Mouse (Mus musculus) embryonic facial prominence, embryonic 13.5 days (tissue): ENCODE measurements around the gene Gm5105. TPM values are rescaled to one million over a fixed set of nuclear protein-coding genes. Genes with fewer than 3 reads are reported as not detected.
A peak's percentile ranks its signal among the peaks of the same experiment; 100 is the strongest.

ENCODE experiments used
- ATAC-seq: fragments of 200-750 bp; cut with Nextera tagmentation; 2 replicates; pipeline ENCODE4 v1.8.0; 2017; ENCODE audit warnings: low read depth; ENCODE audit not compliant: insufficient number of reproducible peaks, insufficient read depth, low FRiP score, low TSS enrichment
- H3K27ac ChIP-seq: fragments of 300-500 bp; sonication (generic); 2 replicates; pipeline ENCODE4 v1.5.1; 2015; ENCODE audit warnings: moderate library complexity, mild to moderate bottlenecking, inconsistent platforms
- H3K27me3 ChIP-seq: fragments of 300-500 bp; sonication (generic); 2 replicates; pipeline ENCODE4 v1.6.1; 2015; ENCODE audit warnings: mild to moderate bottlenecking, inconsistent platforms
- H3K36me3 ChIP-seq: fragments of 300-500 bp; sonication (generic); 2 replicates; pipeline ENCODE4 v1.6.1; 2015; ENCODE audit warnings: mild to moderate bottlenecking, inconsistent platforms
- H3K4me1 ChIP-seq: fragments of 300-500 bp; sonication (generic); 2 replicates; pipeline ENCODE4 v1.6.1; 2015; ENCODE audit warnings: inconsistent platforms
- H3K4me2 ChIP-seq: fragments of 300-500 bp; sonication (generic); 2 replicates; pipeline ENCODE4 v1.6.1; 2015; ENCODE audit warnings: moderate library complexity, mild to moderate bottlenecking, inconsistent platforms
- H3K4me3 ChIP-seq: fragments of 300-500 bp; sonication (generic); 2 replicates; pipeline ENCODE4 v1.5.1; 2015; ENCODE audit warnings: mild to moderate bottlenecking, inconsistent platforms
- H3K9ac ChIP-seq: fragments of 300-500 bp; sonication (generic); 2 replicates; pipeline ENCODE4 v1.6.1; 2015; ENCODE audit warnings: mild to moderate bottlenecking, inconsistent platforms
- H3K9me3 ChIP-seq: fragments of 300-500 bp; sonication (generic); 2 replicates; pipeline ENCODE4 v1.6.1; 2016; ENCODE audit warnings: inconsistent platforms
- WGBS: fragments of 180-500 bp; shearing (Covaris S2); methylation state at CpG from one replicate; pipeline ENCODE4 v1.1.7; 2015; ENCODE audit warnings: mixed read lengths; 5-methylcytosine and 5-hydroxymethylcytosine counted together
- polyA plus RNA-seq: library from polyadenylated mRNA; unstranded; fragments of >200 nt; fragmentation: Nextera tagmentation; extraction: Ambion mirVana; gene quantifications from 2 replicates; pipeline ENCODE4 v1.2.1, GENCODE M21; 2015

Gm5105 gene
- polyA plus RNA-seq, 1 experiment from 2014 or later, result not detected

- 72% methylated on average over 20 of the region's 20 CpGs for WGBS
- no peaks in the 10 kb centered on the region for H3K36me3 ChIP-seq
- H3K4me1 ChIP-seq, result peaks cover 53% of the 10 kb centered on the region
- H3K9ac ChIP-seq, result no peak overlapping the region
- H3K4me3 ChIP-seq, result no peak overlapping the region
- no peak for ATAC-seq
- no peaks in the 10 kb centered on the region for H3K9me3 ChIP-seq
- H3K4me2 ChIP-seq, result no peak overlapping the region
- H3K27ac ChIP-seq, result no peak overlapping the region
- no peaks in the 10 kb centered on the region for H3K27me3 ChIP-seq
These were observed 786 bp downstream of the Gm5105 start for GRCm38 (mm10) chr3:138066348-138066856.

- WGBS, result 82% methylated on average over 16 of the region's 16 CpGs
- ATAC-seq, result no peak
- Histone ChIP-seq H3K9ac (no peak overlapping the region), H3K4me1 (peaks cover 49% of the 10 kb centered on the region), H3K4me2 (no peak overlapping the region), H3K9me3 (no peaks in the 10 kb centered on the region), H3K36me3 (no peaks in the 10 kb centered on the region), H3K4me3 (no peak overlapping the region), H3K27ac (no peak overlapping the region), H3K27me3 (no peaks in the 10 kb centered on the region)
These were observed 1.3 kb downstream of the Gm5105 start for GRCm38 (mm10) chr3:138065930-138066329.

- Histone ChIP-seq H3K27ac (peak within 1 kb of the TSS; percentile 87), H3K9me3 (no peaks in the 10 kb centered on the region), H3K9ac (no peak within 1 kb of the TSS), H3K27me3 (no peaks in the 10 kb centered on the region), H3K4me3 (no peak within 1 kb of the TSS), H3K4me1 (peaks cover 42% of the 10 kb centered on the region), H3K36me3 (no peaks in the 10 kb centered on the region), H3K4me2 (peak within 1 kb of the TSS; percentile 27)
- ATAC-seq, result no peak
- 65% methylated on average over 33 of the region's 33 CpGs for WGBS
These were observed 2.2 kb downstream of the Gm5105 start, which contains the start of gene 1110002E22Rik for GRCm38 (mm10) chr3:138064732-138065645. Gene 1110002E22Rik (plus strand): TSS chr3:138065052.

- ATAC-seq, result peak; percentile 62; the same call in 1 of the 2 replicates
These were observed 3.4 kb downstream of the Gm5105 start for GRCm38 (mm10) chr3:138063731-138064329.

GRCm38 (mm10) chr3:138062673-138063072, 4.5 kb downstream of the Gm5105 start:
- H3K9me3 ChIP-seq, result no peaks in the 10 kb centered on the region

More at GRCm38 (mm10) chr3:138063731-138064329, 3.4 kb downstream of the Gm5105 start:
- Histone ChIP-seq H3K36me3 (no peaks in the 10 kb centered on the region), H3K9me3 (no peaks in the 10 kb centered on the region), H3K27ac (peak overlapping the region; percentile 87), H3K4me3 (no peak overlapping the region), H3K4me1 (peaks cover 40% of the 10 kb centered on the region), H3K4me2 (peak overlapping the region; percentile 27), H3K27me3 (no peaks in the 10 kb centered on the region), H3K9ac (no peak overlapping the region)
- 42% methylated on average over 14 of the region's 14 CpGs for WGBS

GRCm38 (mm10) chr3:138061205-138061911, 5.8 kb downstream of the Gm5105 start:
- no peak for ATAC-seq
- Histone ChIP-seq H3K27ac (no peak overlapping the region), H3K4me1 (peaks cover 46% of the 10 kb centered on the region)

More at GRCm38 (mm10) chr3:138062673-138063072, 4.5 kb downstream of the Gm5105 start:
- Histone ChIP-seq H3K4me3 (no peak overlapping the region), H3K9ac (no peak overlapping the region), H3K4me2 (no peak overlapping the region), H3K27ac (no peak overlapping the region), H3K27me3 (no peaks in the 10 kb centered on the region), H3K36me3 (no peaks in the 10 kb centered on the region), H3K4me1 (peaks cover 43% of the 10 kb centered on the region)
- 85% methylated on average over 4 of the region's 4 CpGs for WGBS
- no peak for ATAC-seq

GRCm38 (mm10) chr3:138060429-138060828, 6.8 kb downstream of the Gm5105 start:
- 92% methylated on average over 7 of the region's 7 CpGs for WGBS
- H3K27ac ChIP-seq, result no peak overlapping the region
- H3K9me3 ChIP-seq, result no peaks in the 10 kb centered on the region
- H3K4me1 ChIP-seq, result peaks cover 37% of the 10 kb centered on the region
- no peaks in the 10 kb centered on the region for H3K36me3 ChIP-seq
- ATAC-seq, result no peak
- no peak overlapping the region for H3K4me3 ChIP-seq
- H3K27me3 ChIP-seq, result no peaks in the 10 kb centered on the region
- H3K9ac ChIP-seq, result no peak overlapping the region
- H3K4me2 ChIP-seq, result no peak overlapping the region

More at GRCm38 (mm10) chr3:138061205-138061911, 5.8 kb downstream of the Gm5105 start:
- H3K36me3 ChIP-seq, result no peaks in the 10 kb centered on the region
- H3K4me3 ChIP-seq, result no peak overlapping the region
- H3K4me2 ChIP-seq, result no peak overlapping the region
- no peak overlapping the region for H3K9ac ChIP-seq
- H3K27me3 ChIP-seq, result no peaks in the 10 kb centered on the region
- no peaks in the 10 kb centered on the region for H3K9me3 ChIP-seq
- 83% methylated on average over 9 of the region's 9 CpGs for WGBS

GRCm38 (mm10) chr3:138058226-138058625, 9.0 kb downstream of the Gm5105 start:
- 39% methylated on average over 4 of the region's 4 CpGs for WGBS
- no peak for ATAC-seq

GRCm38 (mm10) chr3:138056976-138057375, 10.2 kb downstream of the Gm5105 start:
- no peaks in the 10 kb centered on the region for H3K27me3 ChIP-seq
- peaks cover 22% of the 10 kb centered on the region for H3K4me1 ChIP-seq
- H3K9ac ChIP-seq, result no peak overlapping the region
- no peak for ATAC-seq
- H3K4me2 ChIP-seq, result no peak overlapping the region
- H3K36me3 ChIP-seq, result no peaks in the 10 kb centered on the region
- 67% methylated on average over 7 of the region's 7 CpGs for WGBS
- H3K9me3 ChIP-seq, result no peaks in the 10 kb centered on the region
- no peak overlapping the region for H3K4me3 ChIP-seq
- no peak overlapping the region for H3K27ac ChIP-seq

More at GRCm38 (mm10) chr3:138058226-138058625, 9.0 kb downstream of the Gm5105 start:
- Histone ChIP-seq H3K36me3 (no peaks in the 10 kb centered on the region), H3K4me3 (no peak overlapping the region), H3K9ac (no peak overlapping the region), H3K27me3 (no peaks in the 10 kb centered on the region), H3K27ac (no peak overlapping the region), H3K4me1 (peaks cover 28% of the 10 kb centered on the region), H3K4me2 (no peak overlapping the region), H3K9me3 (no peaks in the 10 kb centered on the region)

GRCm38 (mm10) chr3:138053969-138054368, 13.2 kb downstream of the Gm5105 start:
- Histone ChIP-seq H3K27ac (peak overlapping the region; percentile 64), H3K27me3 (no peaks in the 10 kb centered on the region), H3K9me3 (no peaks in the 10 kb centered on the region), H3K4me1 (peaks cover 22% of the 10 kb centered on the region), H3K4me2 (no peak overlapping the region), H3K9ac (no peak overlapping the region), H3K4me3 (no peak overlapping the region), H3K36me3 (no peaks in the 10 kb centered on the region)
- no peak for ATAC-seq
- 13% methylated on average over 4 of the region's 4 CpGs for WGBS

GRCm38 (mm10) chr3:138051431-138051830, 15.8 kb downstream of the Gm5105 start:
- Histone ChIP-seq H3K4me2 (no peak overlapping the region), H3K4me3 (no peak overlapping the region), H3K4me1 (peaks cover 13% of the 10 kb centered on the region), H3K9ac (no peak overlapping the region), H3K27ac (no peak overlapping the region), H3K9me3 (no peaks in the 10 kb centered on the region), H3K36me3 (no peaks in the 10 kb centered on the region), H3K27me3 (no peaks in the 10 kb centered on the region)
- 65% methylated on average over 3 of the region's 3 CpGs for whole genome bisulfite sequencing
- ATAC-seq, result no peak
